Mouse (Mus musculus) spleen, postnatal 4 days (tissue): ENCODE measurements around the gene Gm28891.
"Not testable (repeated sequence)": the region's sequence is repeated elsewhere in the genome, so short reads cannot be mapped to it uniquely, and the experiment has no call there.

Source experiments
- DNase-seq, 2 experiments: peaks; one replicate each; pipeline ENCODE4 v3.0.0; 2022; ENCODE audit warnings: low spot score in 2 of 2

The Gm28891 gene

GRCm38 (mm10) chrY:60240902-60241301, at the start of gene Gm28891:
TSS of gene Gm28891 (plus strand) at chrY:60241202.
- not testable (repeated sequence) for DNase-seq
